Mouse (Mus musculus) adipocyte (in vitro differentiated cells): Measurements from ENCODE around the gene Kdm5b.
"Not testable (repeated sequence)": the region's sequence is repeated elsewhere in the genome, so short reads cannot be mapped to it uniquely, and the experiment has no call there.

ENCODE experiments used
- DNase-seq: peaks from one replicate; pipeline ENCODE4 v3.0.0-alpha.2; 2016; ENCODE audit warnings: low spot score

The Kdm5b gene

GRCm38 (mm10) chr1:134559976-134560375, at the start of gene Kdm5b:
Kdm5b (plus strand) TSS chr1:134560171.
- DNase-seq = peak; percentile 84

- DNase-seq = no peak
Observed at GRCm38 (mm10) chr1:134512183-134512582, 47.8 kb upstream of the Kdm5b start.

- no peak for DNase-seq
Observed at GRCm38 (mm10) chr1:134512584-134512983, 47.4 kb upstream of the Kdm5b start.

GRCm38 (mm10) chr1:134513312-134513860, 46.6 kb upstream of the Kdm5b start:
- DNase-seq = no peak

- DNase-seq = no peak
Observed at GRCm38 (mm10) chr1:134513876-134514590, 45.9 kb upstream of the Kdm5b start.

- DNase-seq = no peak
Observed at GRCm38 (mm10) chr1:134515891-134516290, 44.1 kb upstream of the Kdm5b start.

- DNase-seq = no peak
Observed at GRCm38 (mm10) chr1:134516491-134517198, 43.3 kb upstream of the Kdm5b start.

GRCm38 (mm10) chr1:134517841-134518240, 42.1 kb upstream of the Kdm5b start:
- not testable (repeated sequence) for DNase-seq

GRCm38 (mm10) chr1:134518677-134519076, 41.3 kb upstream of the Kdm5b start:
- DNase-seq = peak; percentile 97

- not testable (repeated sequence) for DNase-seq
Observed at GRCm38 (mm10) chr1:134519201-134519600, 40.8 kb upstream of the Kdm5b start.

- DNase-seq = no peak
Observed at GRCm38 (mm10) chr1:134520001-134520721, 39.8 kb upstream of the Kdm5b start.

- DNase-seq = no peak
Observed at GRCm38 (mm10) chr1:134521163-134521562, 38.8 kb upstream of the Kdm5b start.

GRCm38 (mm10) chr1:134522325-134522724, 37.6 kb upstream of the Kdm5b start:
- no peak for DNase-seq

GRCm38 (mm10) chr1:134524424-134524823, 35.5 kb upstream of the Kdm5b start:
- DNase-seq = peak; percentile 40

GRCm38 (mm10) chr1:134525015-134525414, 35.0 kb upstream of the Kdm5b start:
- DNase-seq = no peak

- no peak for DNase-seq
Observed at GRCm38 (mm10) chr1:134526752-134527151, 33.2 kb upstream of the Kdm5b start.

GRCm38 (mm10) chr1:134530618-134531017, 29.4 kb upstream of the Kdm5b start:
- no peak for DNase-seq

GRCm38 (mm10) chr1:134533710-134534109, 26.3 kb upstream of the Kdm5b start:
- DNase-seq = not testable (repeated sequence)

GRCm38 (mm10) chr1:134535054-134535453, 24.9 kb upstream of the Kdm5b start:
- DNase-seq = no peak

- DNase-seq = no peak
Observed at GRCm38 (mm10) chr1:134535513-134535912, 24.5 kb upstream of the Kdm5b start.

GRCm38 (mm10) chr1:134540610-134541009, 19.4 kb upstream of the Kdm5b start:
- DNase-seq = no peak

- DNase-seq = peak; percentile 44
Observed at GRCm38 (mm10) chr1:134548231-134548630, 11.7 kb upstream of the Kdm5b start.
